ENCODE assay signal across 27 mouse cellular contexts in the genomic region with DNA sequence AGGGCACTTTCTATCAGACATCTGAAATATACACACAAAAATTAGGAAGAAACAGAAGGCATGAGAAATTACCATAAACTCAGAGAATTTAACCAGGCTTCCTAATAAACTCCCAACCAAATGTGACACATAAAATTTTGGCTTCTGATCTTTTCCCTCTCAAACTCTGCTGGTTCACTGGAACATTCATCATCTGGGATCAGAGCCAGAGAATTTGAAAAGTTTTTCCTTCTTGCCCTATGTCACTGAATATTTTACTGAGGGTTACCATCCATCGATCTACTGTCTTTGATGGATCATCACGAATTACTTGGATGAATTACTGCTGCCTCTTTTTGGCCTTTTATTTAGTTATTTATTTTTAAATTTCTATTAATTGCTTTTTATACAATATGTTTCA.
DNase-seq lines count a peak whose midpoint lies in the region; ATAC-seq lines count a peak whose summit lies in the region.
"Had no signal": no experiment of that assay in that cellular context is flagged by ENCODE, and none has a peak within 500 bp of the region (broad histone marks: within the 10 kb centered on the region; RNA-seq: fewer than 3 reads in every experiment).

No protein-coding gene starts in this region.

- H3K27me3 ChIP-seq in hindbrain, embryonic 10.5 days (ENCODE audit: insufficient read depth, poor library complexity, severe bottlenecking) = no peaks in the 10 kb centered on the region
- no peaks in the 10 kb centered on the region for H3K27me3 ChIP-seq in liver, embryonic 12.5 days (replicated peaks)
- H3K27me3 ChIP-seq: CH12.LX, Patski had no signal

- no peak overlapping the region for H3K4me3 ChIP-seq in hindbrain, embryonic 10.5 days
- no peak overlapping the region for H3K4me3 ChIP-seq in liver, embryonic 12.5 days

- no peaks in the 10 kb centered on the region for H3K9me3 ChIP-seq in hindbrain, embryonic 10.5 days
- no peaks in the 10 kb centered on the region for H3K9me3 ChIP-seq in liver, embryonic 12.5 days (replicated peaks)
- H3K9me3 ChIP-seq: G1E had no signal

- ATAC-seq in cerebellum, adult (ENCODE audit: insufficient number of reproducible peaks, low FRiP score, low TSS enrichment) = no peak
- no peak for ATAC-seq in liver, embryonic 12.5 days
- ATAC-seq: activated CD4-positive, CD25-positive, alpha-beta regulatory T cell, adult 4 months; CD4-positive, CD25-positive, alpha-beta regulatory T cell, adult 4 months; Patski had no signal

- H3K4me1 ChIP-seq in hindbrain, embryonic 10.5 days (replicated peaks) = no peaks in the 10 kb centered on the region
- H3K4me1 ChIP-seq in liver, embryonic 12.5 days = no peaks in the 10 kb centered on the region

- DNase-seq in 3T3-L1 (ENCODE audit: low read depth, low spot score) (peak; percentile 73), NIH3T3 (ENCODE audit: low read depth) (peak; percentile 61), adipocyte (ENCODE audit: low spot score) (peak; percentile 49)
- peak; percentile 8 for DNase-seq in Muller cell, postnatal 12 days (ENCODE audit: inconsistent ontology term)
- no peak for DNase-seq in hindbrain, embryonic 10.5 days (ENCODE audit: low spot score)
- no peak for DNase-seq in ovary, postnatal 14 days (ENCODE audit: low spot score)
- DNase-seq: adrenal gland, adult 2 months; adrenal gland, adult 8-10 months; adrenal gland, postnatal 10 days; adrenal gland, postnatal 14 days; adrenal gland, postnatal 25 days; adrenal gland, postnatal 36 days; B cell, adult 2 months; cerebellum, adult 11 months; cerebellum, adult 11-12 months; cerebellum, adult 18-20 months; cerebellum, adult 2 months; cerebellum, adult 8-10 months; cerebellum, adult 9-10 months; cerebellum, adult 9-11 months had no signal

- H3K9ac ChIP-seq in liver, embryonic 12.5 days = no peak overlapping the region

- 91% methylated on average over 2 of the region's 2 CpGs for WGBS in hindbrain, embryonic 10.5 days
- 59% methylated on average over 2 of the region's 2 CpGs for WGBS in liver, embryonic 12.5 days (ENCODE audit: insufficient replicate concordance)

- no peaks in the 10 kb centered on the region for H3K36me3 ChIP-seq in hindbrain, embryonic 10.5 days
- no peaks in the 10 kb centered on the region for H3K36me3 ChIP-seq in liver, embryonic 12.5 days
- H3K36me3 ChIP-seq: G1E had no signal

- H3K4me2 ChIP-seq in liver, embryonic 12.5 days = no peak overlapping the region

- no peak overlapping the region for H3K27ac ChIP-seq in hindbrain, embryonic 10.5 days
- no peak overlapping the region for H3K27ac ChIP-seq in liver, embryonic 12.5 days

Comparison
In these comparisons a context has a peak if more than half of its experiments do, and no peak if none do; other contexts are left out.
1. DNase-seq: peak in 3T3-L1 (single experiment), Muller cell, postnatal 12 days (single experiment), NIH3T3 (single experiment) and adipocyte (single experiment); none in hindbrain, embryonic 10.5 days (single experiment) and ovary, postnatal 14 days (single experiment).